Mouse (Mus musculus) neural tube, embryonic 15.5 days (tissue): ENCODE data around the gene Hopx. TPM values are rescaled to one million over a fixed set of nuclear protein-coding genes. Genes with fewer than 3 reads are reported as not detected.
A peak's percentile ranks its signal among the peaks of the same experiment; 100 is the strongest.

ENCODE experiments used
- ATAC-seq: fragments of 200-750 bp; cut with Nextera tagmentation; 2 replicates; pipeline ENCODE4 v1.8.0; 2017; ENCODE audit warnings: mild to moderate bottlenecking, moderate TSS enrichment, moderate library complexity; ENCODE audit not compliant: low FRiP score
- H3K27ac ChIP-seq: fragments of 300-500 bp; sonication (generic); replicated peaks from 2 replicates; pipeline ENCODE4 v1.5.1; 2015; ENCODE audit warnings: mild to moderate bottlenecking, inconsistent platforms
- H3K27me3 ChIP-seq: fragments of 300-500 bp; sonication (generic); replicated peaks from 2 replicates; pipeline ENCODE4 v1.6.1; 2015; ENCODE audit warnings: inconsistent platforms
- H3K36me3 ChIP-seq: fragments of 300-500 bp; sonication (generic); 2 replicates; pipeline ENCODE4 v1.6.1; 2015; ENCODE audit warnings: inconsistent platforms
- H3K4me1 ChIP-seq: fragments of 300-500 bp; sonication (generic); 2 replicates; pipeline ENCODE4 v1.6.1; 2015; ENCODE audit warnings: inconsistent platforms
- H3K4me2 ChIP-seq: fragments of 300-500 bp; sonication (generic); 2 replicates; pipeline ENCODE4 v1.6.1; 2015; ENCODE audit warnings: inconsistent platforms, mild to moderate bottlenecking, moderate library complexity
- H3K4me3 ChIP-seq: fragments of 300-500 bp; sonication (generic); replicated peaks from 2 replicates; pipeline ENCODE4 v1.5.1; 2015; ENCODE audit warnings: mild to moderate bottlenecking, inconsistent platforms
- H3K9ac ChIP-seq: fragments of 300-500 bp; sonication (generic); replicated peaks from 2 replicates; pipeline ENCODE4 v1.6.1; 2015; ENCODE audit warnings: mild to moderate bottlenecking, inconsistent platforms
- H3K9me3 ChIP-seq: fragments of 300-500 bp; sonication (generic); replicated peaks from 2 replicates; pipeline ENCODE4 v1.6.1; 2016; ENCODE audit warnings: inconsistent platforms
- WGBS: fragments of 180-500 bp; shearing (Covaris S2); methylation state at CpG from one replicate; pipeline ENCODE4 v1.1.7; 2015; ENCODE audit warnings: mixed read lengths; 5-methylcytosine and 5-hydroxymethylcytosine counted together
- polyA plus RNA-seq: library from polyadenylated mRNA; unstranded; fragments of >200 nt; fragmentation: Nextera tagmentation; extraction: Ambion mirVana; gene quantifications from 2 replicates; pipeline ENCODE4 v1.2.1, GENCODE M21; 2015

Hopx gene
- polyA plus RNA-seq, 1 experiment from 2014 or later = 12.2 TPM

GRCm38 (mm10) chr5:77113773-77114172, 1.1 kb downstream of the Hopx start:
- H3K4me1 ChIP-seq = peaks cover 15% of the 10 kb centered on the region; the same call in 1 of the 2 replicates
- ATAC-seq = no peak
- 0 out of 2 replicates have a peak overlapping the region, but pooled peaks have one; percentile 32 for H3K9ac ChIP-seq
- no peaks in the 10 kb centered on the region for H3K9me3 ChIP-seq
- H3K4me2 ChIP-seq = peak overlapping the region; percentile 45
- H3K27ac ChIP-seq = peak overlapping the region; percentile 80
- no peaks in the 10 kb centered on the region for H3K36me3 ChIP-seq
- no peaks in the 10 kb centered on the region for H3K27me3 ChIP-seq
- WGBS = 78% methylated on average over 3 of the region's 3 CpGs
- H3K4me3 ChIP-seq = peak overlapping the region; percentile 25; the same call in 1 of the 2 replicates

- WGBS = 51% methylated on average over 2 of the region's 2 CpGs
- Histone ChIP-seq H3K4me1 (peaks cover 15% of the 10 kb centered on the region; the same call in 1 of the 2 replicates), H3K27ac (peak overlapping the region; percentile 48), H3K9me3 (no peaks in the 10 kb centered on the region), H3K4me3 (peak overlapping the region; percentile 10; the same call in 1 of the 2 replicates), H3K27me3 (no peaks in the 10 kb centered on the region), H3K4me2 (peak overlapping the region; percentile 21), H3K36me3 (no peaks in the 10 kb centered on the region), H3K9ac (no peak overlapping the region)
- ATAC-seq = no peak
Observed at GRCm38 (mm10) chr5:77112066-77112465, 2.9 kb downstream of the Hopx start.

GRCm38 (mm10) chr5:77109814-77110213, 5.1 kb downstream of the Hopx start:
- Histone ChIP-seq H3K9ac (no peak overlapping the region), H3K4me3 (no peak overlapping the region), H3K27ac (0 out of 2 replicates have a peak overlapping the region, but pooled peaks have one; percentile 51), H3K36me3 (no peaks in the 10 kb centered on the region), H3K4me2 (peak overlapping the region; percentile 22; the same call in 1 of the 2 replicates), H3K9me3 (no peaks in the 10 kb centered on the region), H3K4me1 (peaks cover 3% of the 10 kb centered on the region; the same call in 1 of the 2 replicates), H3K27me3 (no peaks in the 10 kb centered on the region)
- WGBS = 73% methylated on average over 2 of the region's 2 CpGs
- ATAC-seq = no peak

GRCm38 (mm10) chr5:77108806-77109205, 6.1 kb downstream of the Hopx start:
- no peak for ATAC-seq
- WGBS = 93% methylated on average over 6 of the region's 6 CpGs
- no peak overlapping the region for H3K9ac ChIP-seq
- no peaks in the 10 kb centered on the region for H3K9me3 ChIP-seq
- no peaks in the 10 kb centered on the region for H3K4me1 ChIP-seq
- no peak overlapping the region for H3K27ac ChIP-seq
- H3K36me3 ChIP-seq = no peaks in the 10 kb centered on the region
- H3K27me3 ChIP-seq = no peaks in the 10 kb centered on the region
- no peak overlapping the region for H3K4me3 ChIP-seq
- no peak overlapping the region for H3K4me2 ChIP-seq

GRCm38 (mm10) chr5:77107146-77107822, 7.6 kb downstream of the Hopx start:
- 85% methylated on average over 11 of the region's 11 CpGs for WGBS
- H3K4me3 ChIP-seq = no peak overlapping the region
- ATAC-seq = no peak
- H3K9me3 ChIP-seq = no peaks in the 10 kb centered on the region
- no peaks in the 10 kb centered on the region for H3K36me3 ChIP-seq
- no peak overlapping the region for H3K27ac ChIP-seq
- H3K4me2 ChIP-seq = no peak overlapping the region
- H3K9ac ChIP-seq = no peak overlapping the region
- no peaks in the 10 kb centered on the region for H3K27me3 ChIP-seq
- peaks cover 9% of the 10 kb centered on the region for H3K4me1 ChIP-seq

- H3K4me1 ChIP-seq = peaks cover 10% of the 10 kb centered on the region
- H3K27me3 ChIP-seq = no peaks in the 10 kb centered on the region
- H3K4me2 ChIP-seq = no peak overlapping the region
- no peaks in the 10 kb centered on the region for H3K36me3 ChIP-seq
- 68% methylated on average over 15 of the region's 15 CpGs for WGBS
- H3K9me3 ChIP-seq = no peaks in the 10 kb centered on the region
- H3K27ac ChIP-seq = peak overlapping the region; percentile 62
- ATAC-seq = peak; percentile 52; the same call in 1 of the 2 replicates
- H3K9ac ChIP-seq = no peak overlapping the region
- no peak overlapping the region for H3K4me3 ChIP-seq
Observed at GRCm38 (mm10) chr5:77102522-77103365, 12.2 kb downstream of the Hopx start.

GRCm38 (mm10) chr5:77100691-77101090, 14.2 kb downstream of the Hopx start:
- Histone ChIP-seq H3K9ac (no peak overlapping the region), H3K36me3 (no peaks in the 10 kb centered on the region), H3K27ac (no peak overlapping the region), H3K4me3 (no peak overlapping the region), H3K27me3 (no peaks in the 10 kb centered on the region), H3K9me3 (no peaks in the 10 kb centered on the region), H3K4me2 (no peak overlapping the region), H3K4me1 (peaks cover 12% of the 10 kb centered on the region)
- no peak for ATAC-seq
- 84% methylated on average over 6 of the region's 6 CpGs for WGBS

- 83% methylated on average over 6 of the region's 6 CpGs for WGBS
- Histone ChIP-seq H3K9me3 (no peaks in the 10 kb centered on the region), H3K27me3 (no peaks in the 10 kb centered on the region), H3K4me1 (peaks cover 19% of the 10 kb centered on the region), H3K4me3 (no peak overlapping the region), H3K9ac (no peak overlapping the region), H3K4me2 (peak overlapping the region; percentile 12; the same call in 1 of the 2 replicates), H3K27ac (peak overlapping the region; percentile 51; the same call in 1 of the 2 replicates), H3K36me3 (no peaks in the 10 kb centered on the region)
- ATAC-seq = no peak
Observed at GRCm38 (mm10) chr5:77099997-77100380, 14.9 kb downstream of the Hopx start.

GRCm38 (mm10) chr5:77099317-77099996, 15.5 kb downstream of the Hopx start:
- peak overlapping the region; percentile 51; the same call in 1 of the 2 replicates for H3K27ac ChIP-seq
- H3K4me1 ChIP-seq = peaks cover 19% of the 10 kb centered on the region
- H3K9ac ChIP-seq = no peak overlapping the region
- no peaks in the 10 kb centered on the region for H3K36me3 ChIP-seq
- no peaks in the 10 kb centered on the region for H3K9me3 ChIP-seq
- H3K27me3 ChIP-seq = no peaks in the 10 kb centered on the region
- H3K4me2 ChIP-seq = peak overlapping the region; percentile 12; the same call in 1 of the 2 replicates
- 74% methylated on average over 11 of the region's 11 CpGs for whole genome bisulfite sequencing
- no peak for ATAC-seq
- H3K4me3 ChIP-seq = no peak overlapping the region

GRCm38 (mm10) chr5:77098874-77099273, 16.0 kb downstream of the Hopx start:
- Histone ChIP-seq H3K4me2 (peak overlapping the region; percentile 12; the same call in 1 of the 2 replicates), H3K4me1 (peaks cover 23% of the 10 kb centered on the region), H3K4me3 (no peak overlapping the region), H3K27me3 (no peaks in the 10 kb centered on the region), H3K27ac (peak overlapping the region; percentile 51; the same call in 1 of the 2 replicates), H3K9me3 (no peaks in the 10 kb centered on the region), H3K36me3 (no peaks in the 10 kb centered on the region), H3K9ac (no peak overlapping the region)
- ATAC-seq = no peak
- 68% methylated on average over 3 of the region's 3 CpGs for WGBS

GRCm38 (mm10) chr5:77097686-77098085, 17.2 kb downstream of the Hopx start:
- Histone ChIP-seq H3K9me3 (no peaks in the 10 kb centered on the region), H3K4me2 (no peak overlapping the region), H3K27ac (peak overlapping the region; percentile 19), H3K27me3 (no peaks in the 10 kb centered on the region), H3K9ac (no peak overlapping the region), H3K36me3 (no peaks in the 10 kb centered on the region), H3K4me3 (no peak overlapping the region), H3K4me1 (peaks cover 19% of the 10 kb centered on the region)
- no peak for ATAC-seq
- 50% methylated on average over 6 of the region's 6 CpGs for WGBS
